Mouse (Mus musculus): Measurements from ENCODE around the gene Ros1. TPM values are rescaled to one million over a fixed set of nuclear protein-coding genes. Genes with fewer than 3 reads are reported as not detected.

The Ros1 gene
- polyA plus RNA-seq (2012) = not detected in 2 replicates

GRCm38 (mm10) chr10:52194957-52195852 lies at the start of gene Ros1:
Gene Ros1, minus strand, starts transcription at chr10:52195244.

DNA sequence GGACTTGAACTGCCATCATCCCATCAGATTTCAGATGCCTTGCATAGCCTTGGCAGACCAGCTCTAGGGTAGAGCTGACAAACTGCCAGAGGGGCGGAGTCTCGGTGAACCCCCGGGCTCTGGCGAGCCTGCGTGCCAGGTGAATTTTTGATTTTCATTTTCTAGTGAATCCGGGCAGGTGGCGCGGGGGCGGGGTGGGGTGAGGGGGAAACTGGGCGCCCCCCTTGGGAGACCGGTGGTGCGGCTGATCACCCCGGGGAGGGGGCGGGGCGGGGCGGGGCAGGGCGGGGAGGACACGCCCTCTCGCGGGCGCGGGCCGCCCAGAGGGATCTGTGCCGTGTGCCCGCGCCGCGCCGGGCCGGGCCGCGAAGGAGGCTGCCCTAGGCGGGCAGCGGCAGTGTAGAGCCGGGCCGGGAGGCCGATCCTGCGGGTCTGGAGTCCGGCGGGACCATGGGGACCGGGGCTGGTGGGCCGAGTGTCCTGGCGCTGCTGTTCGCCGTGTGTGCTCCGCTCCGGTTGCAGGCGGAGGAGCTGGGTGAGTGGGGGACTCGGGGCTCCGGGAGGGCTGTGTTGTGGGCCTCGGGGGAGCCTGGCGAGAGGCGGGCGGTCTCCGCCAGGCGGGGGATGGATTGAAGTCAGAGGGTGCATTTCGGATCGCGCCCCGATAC lies 38.4 kb upstream of the Ros1 start, which contains the start of gene Dcbld1:
Dcbld1 (plus strand) TSS at position 319 of the 668 bp plus-strand sequence.

DNA sequence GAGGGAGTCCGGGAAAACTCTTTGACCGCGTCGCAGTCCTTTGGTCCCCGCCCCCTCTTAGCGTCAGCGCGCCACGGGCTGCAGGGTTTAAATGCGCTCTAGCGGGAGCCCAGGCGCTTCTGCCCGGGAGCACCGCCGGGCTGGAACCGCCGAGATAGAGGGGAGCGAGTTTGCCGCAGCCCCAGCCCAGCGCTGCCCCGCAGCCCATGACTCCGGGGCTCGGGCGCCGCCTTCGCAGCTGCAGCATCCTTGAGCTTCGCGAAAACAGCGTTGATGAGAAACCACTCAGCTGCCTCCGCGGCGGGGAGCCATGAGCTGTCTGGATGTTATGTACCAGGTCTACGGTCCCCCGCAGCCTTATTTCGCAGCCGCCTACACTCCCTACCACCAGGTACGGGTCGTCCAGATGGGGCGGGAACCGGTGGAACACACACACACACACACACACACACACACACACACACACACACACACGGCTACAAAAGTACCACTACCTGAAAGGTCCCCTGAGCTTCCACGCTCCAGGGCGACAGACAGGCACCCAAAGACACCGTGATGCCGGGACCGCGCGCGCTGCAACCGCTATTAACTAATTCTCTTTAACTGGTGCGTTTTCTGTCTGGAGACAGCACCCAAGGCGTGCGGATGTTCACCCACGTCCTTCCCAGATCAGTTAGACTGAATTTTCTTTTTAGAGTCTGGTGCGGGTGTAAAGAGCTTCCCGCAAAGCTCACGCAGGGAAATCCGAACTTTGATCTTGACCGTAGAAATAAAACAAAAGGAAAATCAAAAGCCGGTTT lies 172.4 kb downstream of the Ros1 start, which contains the start of gene Vgll2:
Vgll2 (plus strand) TSS at position 90 of the 800 bp plus-strand sequence.

Other genes starting within 250 kb of the Ros1 start
- gene Vgll2, start 172.7 kb downstream of the Ros1 start, polyA plus RNA-seq (2012) = not detected in 2 replicates
- 0.06 and 0.12 TPM in 2 replicates for gene Dcbld1, start 38.4 kb upstream of the Ros1 start, polyA plus RNA-seq (2012)
- not detected in 2 replicates for gene Gm26741, start 163.5 kb upstream of the Ros1 start, polyA plus RNA-seq (2012)
- gene Gopc, start 186.9 kb upstream of the Ros1 start, polyA plus RNA-seq (2012) = 2.0 and 2.4 TPM in 2 replicates
- not detected in 2 replicates for gene Nepn, start 193.7 kb upstream of the Ros1 start, polyA plus RNA-seq (2012)
- 18.1 and 18.4 TPM in 2 replicates for gene Nus1, start 222.3 kb upstream of the Ros1 start, polyA plus RNA-seq (2012)